Mouse (Mus musculus) A20 (cell line): ENCODE data around the gene Hoxa10.

Experiments used
- DNase-seq: peaks from one replicate; pipeline ENCODE4 v3.0.0-alpha.2; 2011; ENCODE audit warnings: low read depth, low spot score

Hoxa10 gene

GRCm38 (mm10) chr6:52245040-52245756 is 4.5 kb upstream of the Hoxa10 start:
- no peak for DNase-seq

- DNase-seq = no peak
Measured at GRCm38 (mm10) chr6:52244471-52245039, 3.9 kb upstream of the Hoxa10 start.

GRCm38 (mm10) chr6:52243681-52244121 is 3.0 kb upstream of the Hoxa10 start:
- DNase-seq = no peak

GRCm38 (mm10) chr6:52242801-52243332 is 2.2 kb upstream of the Hoxa10 start:
- DNase-seq = no peak

GRCm38 (mm10) chr6:52241001-52241621 is 457 bp upstream of the Hoxa10 start:
- no peak for DNase-seq

GRCm38 (mm10) chr6:52239625-52240388 is 847 bp downstream of the Hoxa10 start:
- DNase-seq = no peak

GRCm38 (mm10) chr6:52238976-52239375 is 1.7 kb downstream of the Hoxa10 start:
- DNase-seq = peak; percentile 12

GRCm38 (mm10) chr6:52238155-52238545 is 2.5 kb downstream of the Hoxa10 start:
- no peak for DNase-seq

- no peak for DNase-seq
Measured at GRCm38 (mm10) chr6:52237346-52238154, 3.1 kb downstream of the Hoxa10 start.

- DNase-seq = no peak
Measured at GRCm38 (mm10) chr6:52236806-52237205, 3.8 kb downstream of the Hoxa10 start.

GRCm38 (mm10) chr6:52235866-52236265 is 4.8 kb downstream of the Hoxa10 start:
- DNase-seq = no peak

GRCm38 (mm10) chr6:52235267-52235666 is 5.4 kb downstream of the Hoxa10 start:
- DNase-seq = no peak

- no peak for DNase-seq
Measured at GRCm38 (mm10) chr6:52234428-52235140, 6.1 kb downstream of the Hoxa10 start.

GRCm38 (mm10) chr6:52233546-52234427 is 6.9 kb downstream of the Hoxa10 start:
- no peak for DNase-seq

GRCm38 (mm10) chr6:52232984-52233545 is 7.6 kb downstream of the Hoxa10 start:
- DNase-seq = no peak

GRCm38 (mm10) chr6:52232568-52232965 is 8.1 kb downstream of the Hoxa10 start:
- no peak for DNase-seq

- DNase-seq = no peak
Measured at GRCm38 (mm10) chr6:52231885-52232567, 8.6 kb downstream of the Hoxa10 start.

- no peak for DNase-seq
Measured at GRCm38 (mm10) chr6:52230516-52231165, 10.0 kb downstream of the Hoxa10 start, which contains the start of gene Hoxa9. TSS of gene Hoxa9 (minus strand) at chr6:52231089.
